Mouse (Mus musculus) forebrain, embryonic 14.5 days (tissue): Measurements from ENCODE around the gene Anapc16. TPM values are rescaled to one million over a fixed set of nuclear protein-coding genes. Genes with fewer than 3 reads are reported as not detected.
A peak's percentile ranks its signal among the peaks of the same experiment; 100 is the strongest.

Source experiments
- ATAC-seq: fragments of 200-750 bp; cut with Nextera tagmentation; 2 replicates; pipeline ENCODE4 v1.8.0; 2017; ENCODE audit warnings: mild to moderate bottlenecking, moderate library complexity
- DNase-seq: peaks from one replicate; pipeline ENCODE4 v3.0.0-alpha.2; 2015; ENCODE audit warnings: low spot score
- H3K27ac ChIP-seq: fragments of 300-500 bp; sonication (generic); 2 replicates; pipeline ENCODE4 v1.5.1; 2014; ENCODE audit warnings: low read depth, mild to moderate bottlenecking, control low read depth, low read length, moderate library complexity
- H3K27me3 ChIP-seq: fragments of 300-500 bp; sonication (generic); replicated peaks from 2 replicates; pipeline ENCODE4 v1.6.1; 2014; ENCODE audit warnings: low read length, control low read depth, mixed read lengths; ENCODE audit not compliant: control insufficient read depth, insufficient read depth
- H3K36me3 ChIP-seq: fragments of 300-500 bp; sonication (generic); 2 replicates; pipeline ENCODE4 v1.6.1; 2014; ENCODE audit warnings: low read length, control low read depth; ENCODE audit not compliant: control insufficient read depth, insufficient read depth
- H3K4me1 ChIP-seq: fragments of 300-500 bp; sonication (generic); 2 replicates; pipeline ENCODE4 v1.6.1; 2014; ENCODE audit warnings: antibody characterized with exemption, low read length, control low read depth; ENCODE audit not compliant: control insufficient read depth, insufficient read depth
- H3K4me2 ChIP-seq: fragments of 300-500 bp; sonication (generic); 2 replicates; pipeline ENCODE4 v1.6.1; 2014; ENCODE audit warnings: mild to moderate bottlenecking, control low read depth, low read length
- H3K4me3 ChIP-seq: fragments of 300-500 bp; sonication (generic); 2 replicates; pipeline ENCODE4 v1.5.1; 2014; ENCODE audit warnings: low read depth, low read length, control low read depth
- H3K9ac ChIP-seq: fragments of 300-500 bp; sonication (generic); 2 replicates; pipeline ENCODE4 v1.6.1; 2014; ENCODE audit warnings: mild to moderate bottlenecking, low read length, control low read depth, moderate library complexity
- H3K9me3 ChIP-seq: fragments of 300-500 bp; sonication (generic); replicated peaks from 2 replicates; pipeline ENCODE4 v1.6.1; 2016; ENCODE audit warnings: low read length, control low read depth, mixed read lengths; ENCODE audit not compliant: control insufficient read depth
- WGBS: fragments of 180-500 bp; shearing (Covaris S2); extraction: QIAGEN DNeasy Blood & Tissue Kit; methylation state at CpG from one replicate; pipeline ENCODE4 v1.1.7; 2014; 5-methylcytosine and 5-hydroxymethylcytosine counted together
- polyA plus RNA-seq: library from polyadenylated mRNA; unstranded; fragments of >200 nt; fragmentation: Nextera tagmentation; extraction: Ambion mirVana; gene quantifications from 2 replicates; pipeline ENCODE4 v1.2.1, GENCODE M21; 2014

Gene Anapc16
- polyA plus RNA-seq: 96.5 and 99.7 TPM in 2 replicates

DNA sequence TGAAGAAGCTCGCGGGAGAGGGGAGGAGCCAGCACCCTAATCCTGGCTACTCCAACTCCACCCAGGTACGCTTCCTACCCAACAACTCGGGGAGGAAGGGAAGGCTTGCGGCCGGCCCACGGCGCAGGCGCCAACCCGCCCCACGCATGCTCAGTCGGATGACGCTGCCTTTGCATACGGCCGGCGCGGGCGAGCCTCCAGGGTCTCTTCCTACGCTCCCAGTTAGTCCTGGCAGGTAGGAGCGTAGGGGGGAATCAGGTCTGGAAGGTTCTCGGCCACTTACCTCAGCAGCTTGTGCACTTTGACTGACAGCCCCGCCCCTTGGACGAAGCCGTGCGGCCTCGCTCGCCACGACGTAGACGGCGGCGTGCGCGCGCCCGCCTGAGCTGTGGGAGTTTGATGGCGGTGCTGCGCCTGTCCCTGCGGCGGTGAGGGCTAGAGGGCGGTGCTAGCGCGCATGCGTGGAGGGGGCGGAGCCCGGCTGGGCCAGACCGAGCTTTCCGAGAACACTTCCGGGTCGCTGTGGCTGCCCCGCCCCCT lies at the start of gene Anapc16, which contains the start of gene Ascc1:
Anapc16 (minus strand) TSS at position 463 of the 540 bp plus-strand sequence.
Ascc1 (plus strand) TSS at position 133 of the 540 bp plus-strand sequence.
- peak; percentile 97 for ATAC-seq
- no peaks in the 10 kb centered on the region for H3K9me3 ChIP-seq
- peaks cover 10% of the 10 kb centered on the region; the same call in 1 of the 2 replicates for H3K36me3 ChIP-seq
- H3K4me1 ChIP-seq: peaks cover 15% of the 10 kb centered on the region
- peak within 1 kb of the TSS; percentile 69 for H3K4me3 ChIP-seq
- no peaks in the 10 kb centered on the region for H3K27me3 ChIP-seq
- H3K4me2 ChIP-seq: peak within 1 kb of the TSS; percentile 72
- peak within 1 kb of the TSS; percentile 99 for H3K27ac ChIP-seq
- H3K9ac ChIP-seq: peak within 1 kb of the TSS; percentile 79
- DNase-seq: peak; percentile 98
- WGBS: under 1% methylated on average over 49 of the region's 51 CpGs

DNA sequence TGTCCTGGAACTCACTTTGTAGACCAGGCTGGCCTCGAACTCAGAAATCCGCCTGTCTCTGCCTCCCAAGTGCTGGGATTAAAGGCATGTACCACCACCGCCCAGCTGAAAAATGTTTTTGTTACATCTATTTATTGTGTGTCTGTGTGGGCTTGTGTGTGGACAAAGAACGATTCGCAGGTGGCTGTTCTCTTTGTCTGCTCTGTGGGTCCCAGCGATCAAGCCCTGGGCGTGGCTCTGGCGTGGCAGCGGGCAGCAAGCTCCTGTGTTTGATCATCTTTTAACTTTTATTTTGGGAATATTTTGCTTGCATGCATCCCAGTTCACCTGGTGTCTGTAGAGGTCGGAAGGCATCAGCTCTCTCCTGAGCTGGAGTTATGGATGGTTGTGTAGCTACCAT lies 47.6 kb upstream of the Anapc16 start:
- Histone ChIP-seq H3K4me3 (no peak overlapping the region), H3K27me3 (no peaks in the 10 kb centered on the region), H3K27ac (no peak overlapping the region), H3K4me1 (0 out of 2 replicates have a peak, but pooled peaks cover 3% of the 10 kb centered on the region), H3K4me2 (no peak overlapping the region), H3K36me3 (no peaks in the 10 kb centered on the region; the same call in 1 of the 2 replicates), H3K9ac (no peak overlapping the region), H3K9me3 (no peaks in the 10 kb centered on the region)
- ATAC-seq (no peak), DNase-seq (no peak)
- 95% methylated on average over 10 of the region's 10 CpGs for WGBS

GRCm38 (mm10) chr10:60046696-60047095 lies 43.8 kb upstream of the Anapc16 start:
- no peak overlapping the region for H3K9ac ChIP-seq
- no peak overlapping the region for H3K4me2 ChIP-seq
- no peaks in the 10 kb centered on the region for H3K9me3 ChIP-seq
- no peaks in the 10 kb centered on the region for H3K27me3 ChIP-seq
- H3K27ac ChIP-seq: no peak overlapping the region
- no peak overlapping the region for H3K4me3 ChIP-seq
- WGBS: 11% methylated on average over 5 of the region's 5 CpGs
- no peaks in the 10 kb centered on the region; the same call in 1 of the 2 replicates for H3K36me3 ChIP-seq
- H3K4me1 ChIP-seq: 0 out of 2 replicates have a peak, but pooled peaks cover 3% of the 10 kb centered on the region
- ATAC-seq: peak; percentile 54; the same call in 1 of the 2 replicates
- peak; percentile 62 for DNase-seq

DNA sequence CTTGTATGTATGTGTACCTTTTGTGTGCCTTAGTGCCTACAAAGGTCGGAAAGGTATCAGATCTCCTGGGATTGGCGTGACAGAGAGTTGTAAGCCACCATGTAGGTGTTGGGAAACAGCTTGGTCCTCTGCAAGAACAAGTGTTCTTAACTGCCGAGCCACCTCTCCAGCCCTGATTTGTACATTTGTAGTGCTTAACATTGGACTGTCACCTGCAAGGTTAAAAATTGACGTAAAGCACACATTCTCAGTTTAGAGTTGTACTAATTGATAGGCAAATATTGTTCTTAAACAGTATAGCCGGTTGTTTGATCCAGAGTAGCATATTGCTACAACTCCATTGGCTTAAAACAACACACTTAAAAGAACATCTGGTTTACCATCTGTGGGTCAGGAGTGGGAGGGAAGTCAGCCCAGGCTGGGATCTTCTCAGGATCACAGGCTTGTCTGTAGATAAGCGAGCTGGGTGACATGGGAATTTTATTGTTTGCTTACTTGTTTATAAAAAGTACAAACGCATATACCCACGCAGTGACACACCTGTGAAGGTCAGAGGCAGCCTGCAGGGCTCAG lies 39.5 kb upstream of the Anapc16 start:
- 90% methylated on average over 8 of the region's 8 CpGs for WGBS
- H3K27me3 ChIP-seq: no peaks in the 10 kb centered on the region
- no peak overlapping the region for H3K4me3 ChIP-seq
- DNase-seq (no peak), ATAC-seq (no peak)
- H3K36me3 ChIP-seq: no peaks in the 10 kb centered on the region
- H3K4me1 ChIP-seq: 0 out of 2 replicates have a peak, but pooled peaks cover 3% of the 10 kb centered on the region
- no peak overlapping the region for H3K27ac ChIP-seq
- H3K9me3 ChIP-seq: no peaks in the 10 kb centered on the region
- H3K4me2 ChIP-seq: no peak overlapping the region
- no peak overlapping the region for H3K9ac ChIP-seq

DNA sequence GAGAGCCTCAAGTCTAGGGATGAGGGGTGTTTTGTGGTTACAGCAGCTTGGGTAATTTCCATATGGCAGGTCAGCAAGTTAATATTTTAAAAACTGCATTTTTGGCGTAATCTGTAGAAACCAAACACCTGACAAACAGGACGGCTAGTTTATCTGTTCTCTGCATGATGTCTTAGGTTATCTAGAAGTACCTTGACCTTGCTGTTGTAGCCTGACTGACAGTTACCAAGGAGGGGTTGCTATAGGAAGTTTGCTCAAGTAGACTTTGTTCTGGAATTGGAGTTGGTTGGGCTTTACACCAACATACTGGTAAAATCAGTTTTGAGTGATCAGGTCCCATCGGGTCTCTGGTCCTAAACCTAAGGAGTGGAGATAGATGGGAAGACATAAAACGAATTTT lies 32.8 kb upstream of the Anapc16 start:
- Histone ChIP-seq H3K27me3 (no peaks in the 10 kb centered on the region), H3K36me3 (no peaks in the 10 kb centered on the region), H3K4me2 (no peak overlapping the region), H3K4me1 (peaks cover 7% of the 10 kb centered on the region), H3K9ac (no peak overlapping the region), H3K4me3 (no peak overlapping the region), H3K27ac (no peak overlapping the region), H3K9me3 (no peaks in the 10 kb centered on the region)
- DNase-seq: no peak
- 83% methylated on average over 4 of the region's 4 CpGs for WGBS
- ATAC-seq: no peak

DNA sequence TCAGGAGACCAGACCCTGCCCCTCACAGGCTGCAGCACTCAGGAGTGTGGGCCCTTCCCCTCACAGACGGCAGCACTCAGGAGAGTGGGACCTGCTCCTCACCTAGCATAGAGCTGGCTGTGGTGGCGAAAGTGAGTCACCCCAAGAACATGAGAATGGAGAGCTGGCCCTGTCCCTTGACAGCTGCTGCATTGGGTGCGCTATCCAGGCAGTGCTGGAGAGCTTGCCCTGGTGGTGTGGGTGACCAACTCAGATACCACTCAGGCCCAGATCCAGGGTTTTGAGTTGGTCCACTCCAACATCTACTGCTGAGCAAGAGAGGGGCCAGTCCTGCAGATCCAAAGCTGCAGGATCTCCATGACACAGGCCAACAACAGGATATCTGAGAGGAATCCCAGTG lies 31.7 kb upstream of the Anapc16 start:
- 80% methylated on average over 3 of the region's 3 CpGs for WGBS
- DNase-seq: no peak
- Histone ChIP-seq H3K9me3 (no peaks in the 10 kb centered on the region), H3K27me3 (no peaks in the 10 kb centered on the region), H3K4me1 (peaks cover 7% of the 10 kb centered on the region), H3K4me2 (no peak overlapping the region), H3K4me3 (no peak overlapping the region), H3K36me3 (no peaks in the 10 kb centered on the region), H3K27ac (no peak overlapping the region), H3K9ac (no peak overlapping the region)
- ATAC-seq: no peak

DNA sequence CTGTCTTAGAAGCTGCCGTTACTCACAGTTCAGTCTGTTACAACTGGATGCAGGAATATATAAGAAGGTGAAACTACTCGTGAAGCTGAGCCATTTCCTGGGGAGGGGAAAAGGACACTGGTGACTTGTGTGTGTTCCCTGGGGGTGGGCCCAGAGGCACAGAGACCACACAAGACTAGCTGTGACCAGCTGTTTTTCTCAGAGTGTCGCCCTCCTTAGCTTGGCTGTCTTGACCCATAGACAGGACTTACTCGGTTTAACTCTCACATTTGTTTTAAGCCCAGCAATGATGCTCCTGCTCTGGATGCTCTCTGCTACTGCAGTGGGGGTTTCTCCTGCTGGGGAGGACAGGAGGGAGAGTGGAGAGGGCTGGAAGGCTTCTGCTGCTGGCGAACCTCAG lies 30.1 kb upstream of the Anapc16 start:
- H3K27me3 ChIP-seq: no peaks in the 10 kb centered on the region
- ATAC-seq (no peak), DNase-seq (no peak)
- no peak overlapping the region for H3K4me2 ChIP-seq
- peak overlapping the region; percentile 6; the same call in 1 of the 2 replicates for H3K27ac ChIP-seq
- no peaks in the 10 kb centered on the region for H3K9me3 ChIP-seq
- no peak overlapping the region for H3K9ac ChIP-seq
- no peaks in the 10 kb centered on the region for H3K36me3 ChIP-seq
- 37% methylated on average over 5 of the region's 5 CpGs for WGBS
- H3K4me3 ChIP-seq: no peak overlapping the region
- peaks cover 16% of the 10 kb centered on the region for H3K4me1 ChIP-seq

GRCm38 (mm10) chr10:60032622-60033021 lies 29.7 kb upstream of the Anapc16 start:
- WGBS: 46% methylated on average over 2 of the region's 2 CpGs
- no peaks in the 10 kb centered on the region for H3K9me3 ChIP-seq
- no peaks in the 10 kb centered on the region for H3K36me3 ChIP-seq
- no peak overlapping the region for H3K9ac ChIP-seq
- peak overlapping the region; percentile 29; the same call in 1 of the 2 replicates for H3K27ac ChIP-seq
- no peak; the same call in 1 of the 2 replicates for ATAC-seq
- no peaks in the 10 kb centered on the region for H3K27me3 ChIP-seq
- H3K4me3 ChIP-seq: no peak overlapping the region
- DNase-seq: no peak
- H3K4me2 ChIP-seq: no peak overlapping the region
- H3K4me1 ChIP-seq: peaks cover 19% of the 10 kb centered on the region

- H3K9me3 ChIP-seq: no peaks in the 10 kb centered on the region
- peak overlapping the region; percentile 29; the same call in 1 of the 2 replicates for H3K27ac ChIP-seq
- no peak overlapping the region for H3K4me2 ChIP-seq
- no peaks in the 10 kb centered on the region for H3K27me3 ChIP-seq
- DNase-seq: peak; percentile 30
- no peak overlapping the region for H3K4me3 ChIP-seq
- H3K4me1 ChIP-seq: peaks cover 19% of the 10 kb centered on the region
- no peak overlapping the region for H3K9ac ChIP-seq
- H3K36me3 ChIP-seq: no peaks in the 10 kb centered on the region
- 35% methylated on average over 2 of the region's 2 CpGs for WGBS
- peak; percentile 24; the same call in 1 of the 2 replicates for ATAC-seq
Measured at GRCm38 (mm10) chr10:60031985-60032384, 29.1 kb upstream of the Anapc16 start.
